Mouse (Mus musculus) brain, embryonic 14.5 days (tissue): Measurements from ENCODE around the gene Usp17lc.

Source experiments
- CTCF ChIP-seq: fragments of 200-500 bp; IDR thresholded peaks from 2 replicates; pipeline ENCODE4 v1.5.1; 2012; ENCODE audit warnings: inconsistent platforms, mild to moderate bottlenecking, moderate library complexity, borderline replicate concordance; ENCODE audit not compliant: insufficient read depth, insufficient read length; ENCODE audit errors: extremely low read depth
- POLR2A ChIP-seq: fragments of 200-500 bp; IDR thresholded peaks from 2 replicates; pipeline ENCODE4 v1.6.1; 2012; ENCODE audit warnings: mild to moderate bottlenecking, inconsistent platforms, borderline replicate concordance; ENCODE audit not compliant: poor library complexity, insufficient read depth, insufficient read length, severe bottlenecking; ENCODE audit errors: extremely low read depth

GRCm38 (mm10) chr7:103445339-103445738, 30.5 kb downstream of the Usp17lc start, which contains the start of gene Olfr605:
- no peak for TF ChIP-seq CTCF
- no peak for TF ChIP-seq POLR2A
